Mouse (Mus musculus): ENCODE measurements around the gene Dhx36. TPM values are rescaled to one million over a fixed set of nuclear protein-coding genes. Genes with fewer than 3 reads are reported as not detected.

The Dhx36 gene
- polyA plus RNA-seq, 1 experiment from 2014 or later = 39.1 TPM

- H3K36me3 ChIP-seq = peaks cover 12% of the 10 kb centered on the region; the same call in 1 of the 2 replicates
- no peak overlapping the region for H3K9ac ChIP-seq
- peak; percentile 89 for ATAC-seq (ENCODE audit: low FRiP score, low read depth)
- no peaks in the 10 kb centered on the region for H3K9me3 ChIP-seq
- no peak overlapping the region for H3K4me2 ChIP-seq
- H3K27ac ChIP-seq (replicated peaks) = peak overlapping the region; percentile 49; the same call in 1 of the 2 replicates
- H3K4me3 ChIP-seq = no peak overlapping the region
- WGBS = 4% methylated on average over 1 of the region's 1 CpGs
- no peaks in the 10 kb centered on the region for H3K27me3 ChIP-seq
- H3K4me1 ChIP-seq (replicated peaks) = peaks cover 20% of the 10 kb centered on the region
Measured at GRCm38 (mm10) chr3:62455854-62456253, 51.0 kb downstream of the Dhx36 start.

DNA sequence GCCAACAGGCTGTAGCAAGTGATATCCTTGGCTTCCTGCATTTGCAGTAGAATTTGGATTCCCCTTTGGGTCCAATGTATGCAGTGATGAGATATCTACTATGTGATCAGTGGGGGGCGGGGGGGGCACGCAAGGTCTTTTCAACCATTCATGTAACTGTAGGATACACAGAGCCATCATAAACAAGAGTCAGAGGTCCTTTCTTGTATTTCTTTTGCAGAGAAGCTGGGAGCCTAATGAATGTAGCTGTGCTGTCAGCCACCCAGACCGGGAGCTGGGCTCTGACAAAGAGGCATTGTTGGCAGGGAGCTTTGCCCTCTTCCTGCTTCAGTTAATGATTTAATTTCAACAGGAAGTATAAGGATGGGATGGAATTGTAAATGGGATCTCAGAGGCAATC is 52.7 kb downstream of the Dhx36 start:
- no peak overlapping the region for H3K4me3 ChIP-seq
- H3K27me3 ChIP-seq = no peaks in the 10 kb centered on the region
- no peaks in the 10 kb centered on the region for H3K36me3 ChIP-seq
- H3K4me1 ChIP-seq (replicated peaks) = peaks cover 20% of the 10 kb centered on the region
- H3K9ac ChIP-seq = no peak overlapping the region
- no peak for ATAC-seq (ENCODE audit: low FRiP score, low read depth)
- H3K9me3 ChIP-seq = no peaks in the 10 kb centered on the region
- peak overlapping the region; percentile 34; the same call in 1 of the 2 replicates for H3K27ac ChIP-seq (replicated peaks)
- WGBS = 9% methylated on average over 3 of the region's 3 CpGs
- no peak overlapping the region for H3K4me2 ChIP-seq

- peaks cover 20% of the 10 kb centered on the region for H3K4me1 ChIP-seq (replicated peaks)
- H3K27me3 ChIP-seq = no peaks in the 10 kb centered on the region
- no peak overlapping the region for H3K4me2 ChIP-seq
- ATAC-seq (ENCODE audit: low FRiP score, low read depth) = no peak
- no peak overlapping the region for H3K9ac ChIP-seq
- no peaks in the 10 kb centered on the region for H3K9me3 ChIP-seq
- 0 out of 2 replicates have a peak, but pooled peaks cover 3% of the 10 kb centered on the region for H3K36me3 ChIP-seq
- WGBS = 51% methylated on average over 4 of the region's 4 CpGs
- no peak overlapping the region for H3K4me3 ChIP-seq
- H3K27ac ChIP-seq (replicated peaks) = peak overlapping the region; percentile 34; the same call in 1 of the 2 replicates
Measured at GRCm38 (mm10) chr3:62452961-62453360, 53.8 kb downstream of the Dhx36 start.

DNA sequence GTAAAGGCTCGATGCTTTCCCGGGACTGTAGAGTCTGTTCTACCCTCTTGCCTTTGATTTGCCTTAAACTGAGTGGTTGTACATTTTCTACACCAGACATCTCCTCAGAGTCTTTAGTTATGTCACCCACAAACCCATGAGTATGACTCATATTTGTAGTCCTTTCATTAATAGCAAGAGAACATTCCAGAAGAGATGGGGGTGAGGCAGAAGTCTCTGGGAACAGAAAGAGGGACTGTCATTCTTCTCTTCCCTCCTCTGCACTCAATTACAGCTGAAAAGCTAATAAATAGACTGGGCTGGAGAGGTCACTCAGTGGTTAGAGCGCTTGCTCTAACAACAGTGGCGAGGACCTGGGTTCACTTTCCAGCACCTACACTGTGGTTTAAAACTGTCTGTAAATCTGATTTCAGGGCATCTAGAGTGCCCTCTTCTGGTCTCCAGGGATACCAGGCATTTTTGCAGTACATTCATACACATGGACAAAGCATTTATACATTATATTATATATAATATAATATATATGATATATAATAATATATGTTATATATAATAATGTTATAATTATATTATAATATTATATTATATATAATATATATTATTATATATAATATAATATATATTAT is 56.8 kb downstream of the Dhx36 start:
- ATAC-seq (ENCODE audit: low FRiP score, low read depth) = no peak
- H3K4me3 ChIP-seq = no peak overlapping the region
- H3K27me3 ChIP-seq = no peaks in the 10 kb centered on the region
- no peak overlapping the region for H3K4me2 ChIP-seq
- 97% methylated on average over 4 of the region's 4 CpGs for WGBS
- H3K9ac ChIP-seq = no peak overlapping the region
- H3K27ac ChIP-seq (replicated peaks) = no peak overlapping the region
- peaks cover 12% of the 10 kb centered on the region for H3K4me1 ChIP-seq (replicated peaks)
- 0 out of 2 replicates have a peak, but pooled peaks cover 3% of the 10 kb centered on the region for H3K36me3 ChIP-seq
- H3K9me3 ChIP-seq = no peaks in the 10 kb centered on the region

GRCm38 (mm10) chr3:62447151-62447550 is 59.7 kb downstream of the Dhx36 start:
- Histone ChIP-seq H3K36me3 (0 out of 2 replicates have a peak, but pooled peaks cover 3% of the 10 kb centered on the region), H3K4me3 (no peak overlapping the region), H3K4me1 (replicated peaks) (no peaks in the 10 kb centered on the region), H3K9me3 (no peaks in the 10 kb centered on the region), H3K27me3 (no peaks in the 10 kb centered on the region), H3K27ac (replicated peaks) (no peak overlapping the region), H3K9ac (no peak overlapping the region), H3K4me2 (no peak overlapping the region)
- WGBS = 75% methylated on average over 8 of the region's 8 CpGs
- ATAC-seq (ENCODE audit: low FRiP score, low read depth) = no peak

DNA sequence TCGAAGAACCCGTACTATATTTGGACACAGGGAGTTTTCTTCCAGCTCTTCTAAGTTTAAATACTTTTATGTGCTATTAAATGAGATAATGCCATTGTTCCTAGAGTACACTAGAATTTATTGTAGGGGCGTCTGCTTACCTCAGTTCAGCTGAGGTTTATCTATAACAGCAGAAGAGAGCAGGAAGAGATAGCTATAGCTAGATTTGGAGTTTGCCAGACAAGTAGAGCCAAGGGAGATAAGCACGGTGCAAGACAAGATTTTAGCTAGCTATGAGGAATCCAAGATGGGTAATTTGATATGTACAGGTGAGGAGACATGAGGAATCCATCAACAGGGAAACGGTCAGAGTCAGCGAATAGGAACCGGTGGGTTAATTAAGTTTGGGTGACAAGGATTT is 60.5 kb downstream of the Dhx36 start:
- ATAC-seq (ENCODE audit: low FRiP score, low read depth) = no peak

GRCm38 (mm10) chr3:62443582-62444194 is 63.1 kb downstream of the Dhx36 start:
- no peak for ATAC-seq (ENCODE audit: low FRiP score, low read depth)
- H3K27me3 ChIP-seq = no peaks in the 10 kb centered on the region
- no peak overlapping the region for H3K9ac ChIP-seq
- H3K4me1 ChIP-seq (replicated peaks) = no peaks in the 10 kb centered on the region
- H3K4me2 ChIP-seq = no peak overlapping the region
- no peaks in the 10 kb centered on the region for H3K9me3 ChIP-seq
- H3K27ac ChIP-seq (replicated peaks) = no peak overlapping the region
- WGBS = 88% methylated on average over 12 of the region's 12 CpGs
- H3K36me3 ChIP-seq = 0 out of 2 replicates have a peak, but pooled peaks cover 1% of the 10 kb centered on the region
- H3K4me3 ChIP-seq = no peak overlapping the region

More for the DNA sequence above, 60.5 kb downstream of the Dhx36 start:
- no peaks in the 10 kb centered on the region for H3K4me1 ChIP-seq (replicated peaks)
- H3K4me2 ChIP-seq = no peak overlapping the region
- H3K9ac ChIP-seq = no peak overlapping the region
- 93% methylated on average over 7 of the region's 7 CpGs for WGBS
- no peak overlapping the region for H3K4me3 ChIP-seq
- H3K9me3 ChIP-seq = no peaks in the 10 kb centered on the region
- 0 out of 2 replicates have a peak, but pooled peaks cover 3% of the 10 kb centered on the region for H3K36me3 ChIP-seq
- no peak overlapping the region for H3K27ac ChIP-seq (replicated peaks)
- no peaks in the 10 kb centered on the region for H3K27me3 ChIP-seq

GRCm38 (mm10) chr3:62440431-62440969 is 66.3 kb downstream of the Dhx36 start:
- ATAC-seq (ENCODE audit: low FRiP score, low read depth) = no peak
- no peak overlapping the region for H3K4me3 ChIP-seq
- no peaks in the 10 kb centered on the region for H3K27me3 ChIP-seq
- no peaks in the 10 kb centered on the region for H3K9me3 ChIP-seq
- H3K9ac ChIP-seq = no peak overlapping the region
- H3K4me1 ChIP-seq (replicated peaks) = no peaks in the 10 kb centered on the region
- H3K27ac ChIP-seq (replicated peaks) = no peak overlapping the region
- WGBS = 23% methylated on average over 5 of the region's 5 CpGs
- no peak overlapping the region for H3K4me2 ChIP-seq
- no peaks in the 10 kb centered on the region for H3K36me3 ChIP-seq

DNA sequence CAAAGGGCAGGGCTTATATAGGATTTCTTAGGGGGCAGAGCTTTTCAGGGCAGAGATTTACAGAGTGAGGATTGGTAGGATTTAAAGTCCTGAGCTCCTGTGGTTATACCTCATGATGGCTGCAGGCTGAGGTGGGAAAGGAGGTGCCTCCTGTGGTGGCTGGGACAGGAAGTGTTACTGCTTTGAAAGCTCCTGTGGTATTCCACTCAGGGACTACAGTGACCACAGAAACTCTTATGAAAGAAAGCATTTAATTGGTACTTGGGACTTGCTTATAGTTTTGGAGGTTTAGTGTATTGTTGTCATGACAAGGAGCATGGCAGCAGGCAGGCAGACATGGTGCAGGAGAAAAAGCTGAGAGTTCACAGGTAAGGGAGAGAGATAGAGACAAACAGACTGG is 70.9 kb downstream of the Dhx36 start:
- no peaks in the 10 kb centered on the region for H3K9me3 ChIP-seq
- no peak overlapping the region for H3K4me3 ChIP-seq
- ATAC-seq (ENCODE audit: low FRiP score, low read depth) = no peak
- no peak overlapping the region for H3K9ac ChIP-seq
- no peak overlapping the region for H3K4me2 ChIP-seq
- no peak overlapping the region for H3K27ac ChIP-seq (replicated peaks)
- no peaks in the 10 kb centered on the region for H3K4me1 ChIP-seq (replicated peaks)
- 0 out of 2 replicates have a peak, but pooled peaks cover 3% of the 10 kb centered on the region for H3K36me3 ChIP-seq
- H3K27me3 ChIP-seq = no peaks in the 10 kb centered on the region

GRCm38 (mm10) chr3:62433675-62434074 is 73.1 kb downstream of the Dhx36 start:
- H3K4me3 ChIP-seq = no peak overlapping the region
- H3K9ac ChIP-seq = no peak overlapping the region
- no peak for ATAC-seq (ENCODE audit: low FRiP score, low read depth)
- 0 out of 2 replicates have a peak, but pooled peaks cover 3% of the 10 kb centered on the region for H3K36me3 ChIP-seq
- no peaks in the 10 kb centered on the region for H3K4me1 ChIP-seq (replicated peaks)
- H3K9me3 ChIP-seq = no peaks in the 10 kb centered on the region
- H3K4me2 ChIP-seq = no peak overlapping the region
- H3K27ac ChIP-seq (replicated peaks) = no peak overlapping the region
- 73% methylated on average over 4 of the region's 4 CpGs for WGBS
- no peaks in the 10 kb centered on the region for H3K27me3 ChIP-seq

DNA sequence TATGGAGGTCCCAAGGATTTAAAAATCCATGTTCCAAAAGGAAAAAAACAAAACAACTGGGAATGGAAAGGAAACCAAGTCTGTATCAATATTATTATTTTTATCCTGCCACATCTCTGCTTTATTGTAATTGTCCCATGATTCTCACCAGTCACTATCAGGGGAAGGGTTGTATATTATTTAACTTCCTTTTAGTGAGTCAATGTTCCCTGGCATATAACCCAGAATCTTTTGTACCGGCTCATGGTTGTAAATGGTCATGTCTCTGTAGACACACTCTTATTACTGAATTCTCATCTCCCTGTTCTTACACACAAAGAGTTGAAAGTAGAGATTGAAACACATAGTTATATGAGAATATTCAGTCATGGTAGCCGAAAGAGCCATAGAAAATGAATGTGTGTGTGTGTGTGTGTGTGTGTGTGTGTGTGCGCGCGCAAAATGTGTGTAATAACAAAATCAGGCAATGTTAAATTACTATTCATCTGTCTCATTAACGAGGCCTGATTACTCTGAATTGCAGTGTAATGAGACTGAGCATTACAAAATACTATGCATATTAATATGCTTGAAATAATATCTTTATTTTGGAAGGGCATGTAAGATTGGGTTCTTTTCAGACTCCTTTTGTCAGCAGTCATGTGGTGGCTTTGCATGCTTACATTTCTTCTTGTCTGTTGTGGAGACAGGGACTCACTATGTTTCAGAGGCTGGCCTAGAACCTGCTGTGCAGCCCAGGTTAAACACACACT is 88.2 kb downstream of the Dhx36 start:
- Histone ChIP-seq H3K9me3 (no peaks in the 10 kb centered on the region), H3K4me1 (replicated peaks) (no peaks in the 10 kb centered on the region), H3K27me3 (no peaks in the 10 kb centered on the region), H3K36me3 (no peaks in the 10 kb centered on the region), H3K4me3 (no peak overlapping the region), H3K4me2 (no peak overlapping the region), H3K9ac (no peak overlapping the region), H3K27ac (replicated peaks) (no peak overlapping the region)
- no peak for ATAC-seq (ENCODE audit: low FRiP score, low read depth)
- WGBS = 84% methylated on average over 6 of the region's 6 CpGs

Data from hindbrain, embryonic 15.5 days (tissue).